Mouse (Mus musculus): ENCODE results near the gene Hmgb1. TPM values are rescaled to one million over a fixed set of nuclear protein-coding genes. Genes with fewer than 3 reads are reported as not detected.

Gene Hmgb1
- polyA plus RNA-seq, 1 experiment from 2014 or later: 2,020 TPM

GRCm38 (mm10) chr5:149017666-149018415, 166.4 kb downstream of the Hmgb1 start:
- no peak for DNase-seq (ENCODE audit: low spot score)
- Histone ChIP-seq H3K9ac (ENCODE audit: low read length) (no peak overlapping the region), H3K27ac (ENCODE audit: low read depth, low read length) (no peak overlapping the region), H3K4me1 (replicated peaks; ENCODE audit: control insufficient read depth, insufficient read depth, low read length) (no peaks in the 10 kb centered on the region; the same call in 1 of the 2 replicates), H3K36me3 (ENCODE audit: control insufficient read depth, insufficient read depth, low read length) (no peaks in the 10 kb centered on the region), H3K4me3 (ENCODE audit: low read depth, low read length) (no peak overlapping the region), H3K9me3 (ENCODE audit: control insufficient read depth, low read length) (no peaks in the 10 kb centered on the region), H3K27me3 (ENCODE audit: control insufficient read depth, insufficient read depth, low read length) (peaks cover 2% of the 10 kb centered on the region; the same call in 1 of the 2 replicates), H3K4me2 (ENCODE audit: low read depth, low read length, severe bottlenecking) (no peak overlapping the region)
- WGBS: 93% methylated on average over 3 of the region's 3 CpGs
- no peak for ATAC-seq (replicated peaks; ENCODE audit: low FRiP score)

- H3K27ac ChIP-seq (ENCODE audit: low read depth, low read length): no peak overlapping the region
- H3K36me3 ChIP-seq (ENCODE audit: control insufficient read depth, insufficient read depth, low read length): no peaks in the 10 kb centered on the region
- H3K4me2 ChIP-seq (ENCODE audit: low read depth, low read length, severe bottlenecking): no peak overlapping the region
- H3K27me3 ChIP-seq (ENCODE audit: control insufficient read depth, insufficient read depth, low read length): peaks cover 2% of the 10 kb centered on the region; the same call in 1 of the 2 replicates
- no peaks in the 10 kb centered on the region for H3K9me3 ChIP-seq (ENCODE audit: control insufficient read depth, low read length)
- ATAC-seq (replicated peaks; ENCODE audit: low FRiP score): no peak
- no peak overlapping the region for H3K4me3 ChIP-seq (ENCODE audit: low read depth, low read length)
- 94% methylated on average over 3 of the region's 3 CpGs for WGBS
- H3K4me1 ChIP-seq (replicated peaks; ENCODE audit: control insufficient read depth, insufficient read depth, low read length): no peaks in the 10 kb centered on the region; the same call in 1 of the 2 replicates
- no peak overlapping the region for H3K9ac ChIP-seq (ENCODE audit: low read length)
- no peak for DNase-seq (ENCODE audit: low spot score)
Observed at GRCm38 (mm10) chr5:149017181-149017580, 167.1 kb downstream of the Hmgb1 start.

GRCm38 (mm10) chr5:149016261-149016660, 168.0 kb downstream of the Hmgb1 start:
- Histone ChIP-seq H3K4me1 (replicated peaks; ENCODE audit: control insufficient read depth, insufficient read depth, low read length) (no peaks in the 10 kb centered on the region; the same call in 1 of the 2 replicates), H3K4me2 (ENCODE audit: low read depth, low read length, severe bottlenecking) (no peak overlapping the region; the same call in 1 of the 2 replicates), H3K4me3 (ENCODE audit: low read depth, low read length) (no peak overlapping the region), H3K9ac (ENCODE audit: low read length) (no peak overlapping the region; the same call in 1 of the 2 replicates), H3K36me3 (ENCODE audit: control insufficient read depth, insufficient read depth, low read length) (no peaks in the 10 kb centered on the region), H3K27me3 (ENCODE audit: control insufficient read depth, insufficient read depth, low read length) (peaks cover 2% of the 10 kb centered on the region; the same call in 1 of the 2 replicates), H3K9me3 (ENCODE audit: control insufficient read depth, low read length) (no peaks in the 10 kb centered on the region), H3K27ac (ENCODE audit: low read depth, low read length) (no peak overlapping the region)
- ATAC-seq (replicated peaks; ENCODE audit: low FRiP score) (no peak), DNase-seq (ENCODE audit: low spot score) (no peak)
- 74% methylated on average over 5 of the region's 5 CpGs for WGBS

- peak; percentile 76 for ATAC-seq (replicated peaks; ENCODE audit: low FRiP score)
- DNase-seq (ENCODE audit: low spot score): peak; percentile 70
- WGBS: 2% methylated on average over 37 of the region's 37 CpGs
- Histone ChIP-seq H3K36me3 (ENCODE audit: control insufficient read depth, insufficient read depth, low read length) (no peaks in the 10 kb centered on the region), H3K4me2 (ENCODE audit: low read depth, low read length, severe bottlenecking) (peak overlapping the region; percentile 95), H3K4me3 (ENCODE audit: low read depth, low read length) (peak overlapping the region; percentile 47), H3K27ac (ENCODE audit: low read depth, low read length) (no peak overlapping the region), H3K9me3 (ENCODE audit: control insufficient read depth, low read length) (no peaks in the 10 kb centered on the region), H3K4me1 (replicated peaks; ENCODE audit: control insufficient read depth, insufficient read depth, low read length) (no peaks in the 10 kb centered on the region; the same call in 1 of the 2 replicates), H3K27me3 (ENCODE audit: control insufficient read depth, insufficient read depth, low read length) (peaks cover 2% of the 10 kb centered on the region; the same call in 1 of the 2 replicates), H3K9ac (ENCODE audit: low read length) (peak overlapping the region; percentile 67)
Observed at GRCm38 (mm10) chr5:149015335-149016201, 168.7 kb downstream of the Hmgb1 start.

DNA sequence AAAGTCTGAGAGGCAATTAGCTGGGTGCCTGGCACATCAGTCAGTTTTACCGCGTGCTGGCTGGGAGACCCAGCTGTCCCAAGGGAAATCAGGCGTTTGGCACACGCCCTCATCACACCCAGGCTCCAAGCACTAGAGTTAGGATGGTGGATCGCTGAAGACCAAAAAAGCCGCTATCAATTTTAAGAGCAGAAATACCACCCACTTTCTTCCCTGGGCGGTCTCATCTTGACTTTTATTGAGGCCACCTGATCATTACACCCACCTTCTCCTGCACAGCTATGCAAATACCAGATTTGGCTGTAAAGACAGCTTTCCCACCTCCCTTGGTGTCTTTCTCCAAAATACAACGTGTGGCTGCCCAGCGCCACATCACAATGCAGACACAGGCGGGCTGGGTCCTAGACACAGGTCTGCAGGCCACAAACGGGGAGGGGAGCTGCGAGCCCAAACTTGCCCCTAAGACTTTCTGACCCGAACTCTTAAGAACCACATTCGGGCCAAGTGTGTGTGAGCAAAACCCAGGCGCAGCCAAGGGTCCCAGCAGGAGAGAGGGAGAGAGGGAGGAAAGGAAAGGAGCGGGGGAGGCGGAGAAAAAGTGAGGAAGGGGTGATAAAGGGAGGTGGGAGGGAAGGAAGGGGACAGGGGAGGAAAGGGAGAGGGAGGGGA, 169.6 kb downstream of the Hmgb1 start:
- Histone ChIP-seq H3K9ac (ENCODE audit: low read length) (peak overlapping the region; percentile 67; the same call in 1 of the 2 replicates), H3K4me3 (ENCODE audit: low read depth, low read length) (peak overlapping the region; percentile 47), H3K4me2 (ENCODE audit: low read depth, low read length, severe bottlenecking) (peak overlapping the region; percentile 95), H3K27me3 (ENCODE audit: control insufficient read depth, insufficient read depth, low read length) (peaks cover 2% of the 10 kb centered on the region; the same call in 1 of the 2 replicates), H3K36me3 (ENCODE audit: control insufficient read depth, insufficient read depth, low read length) (no peaks in the 10 kb centered on the region), H3K9me3 (ENCODE audit: control insufficient read depth, low read length) (no peaks in the 10 kb centered on the region), H3K4me1 (replicated peaks; ENCODE audit: control insufficient read depth, insufficient read depth, low read length) (no peaks in the 10 kb centered on the region; the same call in 1 of the 2 replicates), H3K27ac (ENCODE audit: low read depth, low read length) (no peak overlapping the region)
- WGBS: 10% methylated on average over 17 of the region's 17 CpGs
- peak; percentile 16; the same call in 1 of the 2 replicates for ATAC-seq (replicated peaks; ENCODE audit: low FRiP score)
- peak; percentile 44 for DNase-seq (ENCODE audit: low spot score)

GRCm38 (mm10) chr5:149013817-149014508, 170.3 kb downstream of the Hmgb1 start:
- 73% methylated on average over 7 of the region's 7 CpGs for WGBS
- Histone ChIP-seq H3K27me3 (ENCODE audit: control insufficient read depth, insufficient read depth, low read length) (peaks cover 2% of the 10 kb centered on the region; the same call in 1 of the 2 replicates), H3K4me1 (replicated peaks; ENCODE audit: control insufficient read depth, insufficient read depth, low read length) (no peaks in the 10 kb centered on the region; the same call in 1 of the 2 replicates), H3K9ac (ENCODE audit: low read length) (no peak overlapping the region), H3K36me3 (ENCODE audit: control insufficient read depth, insufficient read depth, low read length) (no peaks in the 10 kb centered on the region), H3K4me2 (ENCODE audit: low read depth, low read length, severe bottlenecking) (no peak overlapping the region), H3K27ac (ENCODE audit: low read depth, low read length) (no peak overlapping the region), H3K4me3 (ENCODE audit: low read depth, low read length) (no peak overlapping the region), H3K9me3 (ENCODE audit: control insufficient read depth, low read length) (no peaks in the 10 kb centered on the region)
- DNase-seq (ENCODE audit: low spot score) (no peak), ATAC-seq (replicated peaks; ENCODE audit: low FRiP score) (no peak)

GRCm38 (mm10) chr5:149009111-149009510, 175.2 kb downstream of the Hmgb1 start:
- ATAC-seq (replicated peaks; ENCODE audit: low FRiP score): no peak
- Histone ChIP-seq H3K9me3 (ENCODE audit: control insufficient read depth, low read length) (no peaks in the 10 kb centered on the region), H3K4me3 (ENCODE audit: low read depth, low read length) (no peak overlapping the region), H3K4me2 (ENCODE audit: low read depth, low read length, severe bottlenecking) (no peak overlapping the region), H3K9ac (ENCODE audit: low read length) (no peak overlapping the region), H3K36me3 (ENCODE audit: control insufficient read depth, insufficient read depth, low read length) (no peaks in the 10 kb centered on the region), H3K27me3 (ENCODE audit: control insufficient read depth, insufficient read depth, low read length) (no peaks in the 10 kb centered on the region), H3K4me1 (replicated peaks; ENCODE audit: control insufficient read depth, insufficient read depth, low read length) (0 out of 2 replicates have a peak, but pooled peaks cover 3% of the 10 kb centered on the region), H3K27ac (ENCODE audit: low read depth, low read length) (no peak overlapping the region)
- DNase-seq (ENCODE audit: low spot score): no peak
- 91% methylated on average over 3 of the region's 3 CpGs for WGBS
